Mouse (Mus musculus) lung, postnatal 0 days (tissue): ENCODE data around the gene Sorcs3.

Source experiments
- CTCF ChIP-seq: IDR thresholded peaks from 2 replicates; pipeline ENCODE4 v1.5.1; 2016; ENCODE audit warnings: antibody characterized with exemption, mild to moderate bottlenecking
- EP300 ChIP-seq: IDR thresholded peaks from 2 replicates; pipeline ENCODE4 v1.6.1; 2016; ENCODE audit warnings: antibody characterized with exemption, mild to moderate bottlenecking, control low read depth

DNA sequence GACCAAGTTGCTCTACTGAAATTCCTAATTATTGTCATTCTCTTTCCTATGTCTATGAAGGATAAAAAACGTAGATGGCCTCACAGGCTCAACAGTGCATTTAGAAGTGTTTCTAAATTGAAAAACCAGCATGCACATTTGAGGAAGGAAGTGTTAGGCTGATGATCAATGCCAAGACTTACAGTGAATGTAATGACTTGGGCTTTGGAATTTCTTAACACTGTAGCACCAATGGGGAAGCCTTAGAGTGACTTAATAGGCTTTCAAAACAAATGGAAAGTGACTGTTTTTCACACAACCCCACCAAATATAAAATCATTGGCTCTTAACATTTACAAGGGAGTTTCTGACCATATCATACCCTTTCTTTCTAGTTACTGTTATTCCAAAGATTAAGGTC, 232.6 kb downstream of the Sorcs3 start:
- TF ChIP-seq CTCF (no peak), EP300 (no peak)
